Mouse (Mus musculus) hindbrain, embryonic 13.5 days (tissue): ENCODE results near the gene Dnajc5g. TPM values are rescaled to one million over a fixed set of nuclear protein-coding genes. Genes with fewer than 3 reads are reported as not detected.

Experiments
- ATAC-seq: fragments of 200-750 bp; cut with Nextera tagmentation; 2 replicates; pipeline ENCODE4 v1.8.0; 2017; ENCODE audit warnings: moderate TSS enrichment; ENCODE audit not compliant: low FRiP score
- H3K27ac ChIP-seq: fragments of 300-500 bp; sonication (generic); 2 replicates; pipeline ENCODE4 v1.5.1; 2015; ENCODE audit warnings: inconsistent platforms, mild to moderate bottlenecking, moderate library complexity
- H3K27me3 ChIP-seq: fragments of 300-500 bp; sonication (generic); 2 replicates; pipeline ENCODE4 v1.6.1; 2015; ENCODE audit warnings: mild to moderate bottlenecking, inconsistent platforms
- H3K36me3 ChIP-seq: fragments of 300-500 bp; sonication (generic); 2 replicates; pipeline ENCODE4 v1.6.1; 2015; ENCODE audit warnings: mild to moderate bottlenecking, inconsistent platforms
- H3K4me1 ChIP-seq: fragments of 300-500 bp; sonication (generic); replicated peaks from 2 replicates; pipeline ENCODE4 v1.6.1; 2015; ENCODE audit warnings: inconsistent platforms
- H3K4me2 ChIP-seq: fragments of 300-500 bp; sonication (generic); 2 replicates; pipeline ENCODE4 v1.6.1; 2015; ENCODE audit warnings: inconsistent platforms, mild to moderate bottlenecking, moderate library complexity
- H3K4me3 ChIP-seq: fragments of 300-500 bp; sonication (generic); 2 replicates; pipeline ENCODE4 v1.5.1; 2015; ENCODE audit warnings: mild to moderate bottlenecking, inconsistent platforms
- H3K9ac ChIP-seq: fragments of 300-500 bp; sonication (generic); 2 replicates; pipeline ENCODE4 v1.6.1; 2015; ENCODE audit warnings: mild to moderate bottlenecking, inconsistent platforms
- H3K9me3 ChIP-seq: fragments of 300-500 bp; sonication (generic); 2 replicates; pipeline ENCODE4 v1.6.1; 2016; ENCODE audit warnings: inconsistent platforms
- WGBS: fragments of 180-500 bp; shearing (Covaris S2); methylation state at CpG from one replicate; pipeline ENCODE4 v1.1.7; 2015; 5-methylcytosine and 5-hydroxymethylcytosine counted together
- polyA plus RNA-seq: library from polyadenylated mRNA; unstranded; fragments of >200 nt; fragmentation: Nextera tagmentation; extraction: Ambion mirVana; gene quantifications from 2 replicates; pipeline ENCODE4 v1.2.1, GENCODE M21; 2015

The Dnajc5g gene
- polyA plus RNA-seq, 1 experiment from 2014 or later, result not detected

DNA sequence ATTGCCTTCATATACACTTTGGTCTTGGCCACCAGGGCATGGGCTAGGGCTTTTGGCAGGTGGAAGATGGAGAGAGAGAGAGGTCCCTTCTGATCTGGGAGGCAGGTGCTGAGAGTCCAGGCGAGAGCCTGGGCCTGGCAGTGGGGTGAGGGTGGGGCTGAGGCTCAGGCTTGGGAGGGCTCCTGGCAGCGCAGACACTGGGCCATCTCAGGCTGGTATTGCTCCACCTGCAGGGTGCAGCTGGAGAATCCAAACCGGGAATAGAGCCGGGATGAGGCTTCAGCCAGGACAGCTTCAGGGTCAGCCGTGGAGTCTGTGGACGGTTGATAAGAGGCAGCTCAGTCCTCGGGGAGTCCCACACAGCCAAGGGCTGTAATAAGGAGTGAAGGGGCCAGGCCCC, 19.5 kb upstream of the Dnajc5g start:
- 21% methylated on average over 7 of the region's 7 CpGs for WGBS
- no peaks in the 10 kb centered on the region for H3K9me3 ChIP-seq
- H3K4me1 ChIP-seq, result peaks cover 44% of the 10 kb centered on the region
- H3K4me3 ChIP-seq, result no peak overlapping the region
- H3K9ac ChIP-seq, result peak overlapping the region; percentile 49; the same call in 1 of the 2 replicates
- H3K4me2 ChIP-seq, result no peak overlapping the region
- H3K27me3 ChIP-seq, result peaks cover 27% of the 10 kb centered on the region
- peak overlapping the region; percentile 58; the same call in 1 of the 2 replicates for H3K27ac ChIP-seq
- peaks cover 5% of the 10 kb centered on the region; the same call in 1 of the 2 replicates for H3K36me3 ChIP-seq
- no peak for ATAC-seq

- Histone ChIP-seq H3K9ac (no peak overlapping the region), H3K27me3 (peaks cover 32% of the 10 kb centered on the region), H3K4me1 (peaks cover 45% of the 10 kb centered on the region), H3K4me3 (no peak overlapping the region), H3K4me2 (no peak overlapping the region), H3K9me3 (no peaks in the 10 kb centered on the region), H3K36me3 (peaks cover 5% of the 10 kb centered on the region; the same call in 1 of the 2 replicates), H3K27ac (no peak overlapping the region)
- WGBS, result 82% methylated on average over 2 of the region's 2 CpGs
- no peak for ATAC-seq
Observed at GRCm38 (mm10) chr5:31087131-31087530, 19.0 kb upstream of the Dnajc5g start.

DNA sequence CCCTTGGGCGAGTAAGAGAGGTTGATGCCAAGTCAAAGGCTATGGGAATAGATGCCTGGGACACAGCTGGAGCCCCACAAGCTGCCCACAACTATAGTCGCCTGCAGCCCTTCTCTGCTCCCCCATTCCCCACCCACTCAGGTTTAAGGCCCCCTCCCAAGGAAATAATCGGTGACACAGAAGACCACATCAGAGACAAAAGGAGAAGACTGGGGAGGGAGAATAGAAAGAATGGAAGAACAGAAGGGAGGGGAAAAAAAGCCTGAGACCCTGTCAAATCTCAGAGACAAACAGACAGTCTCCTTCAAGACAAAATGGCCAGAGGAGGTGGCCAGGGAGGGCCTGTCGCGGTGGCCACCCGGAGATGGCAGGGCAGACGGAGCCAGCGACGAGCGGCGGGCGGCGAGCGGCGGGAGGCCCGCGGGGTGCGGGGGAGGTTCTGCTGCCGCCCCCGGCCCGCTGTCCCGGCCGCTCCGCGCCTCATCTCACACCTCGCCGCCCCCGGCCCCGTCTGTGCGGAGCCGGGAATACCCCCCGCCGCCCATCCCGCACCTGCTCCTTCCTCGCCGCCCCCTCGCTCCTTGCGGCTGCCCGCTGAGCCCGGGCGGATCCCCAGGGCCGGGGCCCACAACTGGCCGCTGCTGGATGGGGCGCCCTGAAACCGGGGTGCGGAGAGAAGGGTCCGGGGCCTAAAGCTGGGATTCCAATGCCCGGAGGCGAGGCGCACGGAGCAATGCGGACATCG, 13.7 kb upstream of the Dnajc5g start:
- peak overlapping the region; percentile 73 for H3K27ac ChIP-seq
- no peak for ATAC-seq
- H3K4me3 ChIP-seq, result peak overlapping the region; percentile 62
- H3K27me3 ChIP-seq, result peaks cover 85% of the 10 kb centered on the region
- peaks cover 52% of the 10 kb centered on the region for H3K4me1 ChIP-seq
- peaks cover 5% of the 10 kb centered on the region; the same call in 1 of the 2 replicates for H3K36me3 ChIP-seq
- 2% methylated on average over 32 of the region's 53 CpGs for WGBS
- H3K4me2 ChIP-seq, result peak overlapping the region; percentile 60
- H3K9me3 ChIP-seq, result no peaks in the 10 kb centered on the region
- peak overlapping the region; percentile 85 for H3K9ac ChIP-seq

- Histone ChIP-seq H3K4me1 (peaks cover 52% of the 10 kb centered on the region), H3K27me3 (peaks cover 95% of the 10 kb centered on the region), H3K9ac (peak overlapping the region; percentile 85), H3K9me3 (no peaks in the 10 kb centered on the region), H3K36me3 (no peaks in the 10 kb centered on the region), H3K4me2 (peak overlapping the region; percentile 60), H3K27ac (peak overlapping the region; percentile 73), H3K4me3 (peak overlapping the region; percentile 62)
- ATAC-seq, result peak; percentile 50
- WGBS, result 1% methylated on average over 49 of the region's 54 CpGs
Observed at GRCm38 (mm10) chr5:31093151-31094041, 12.7 kb upstream of the Dnajc5g start.

DNA sequence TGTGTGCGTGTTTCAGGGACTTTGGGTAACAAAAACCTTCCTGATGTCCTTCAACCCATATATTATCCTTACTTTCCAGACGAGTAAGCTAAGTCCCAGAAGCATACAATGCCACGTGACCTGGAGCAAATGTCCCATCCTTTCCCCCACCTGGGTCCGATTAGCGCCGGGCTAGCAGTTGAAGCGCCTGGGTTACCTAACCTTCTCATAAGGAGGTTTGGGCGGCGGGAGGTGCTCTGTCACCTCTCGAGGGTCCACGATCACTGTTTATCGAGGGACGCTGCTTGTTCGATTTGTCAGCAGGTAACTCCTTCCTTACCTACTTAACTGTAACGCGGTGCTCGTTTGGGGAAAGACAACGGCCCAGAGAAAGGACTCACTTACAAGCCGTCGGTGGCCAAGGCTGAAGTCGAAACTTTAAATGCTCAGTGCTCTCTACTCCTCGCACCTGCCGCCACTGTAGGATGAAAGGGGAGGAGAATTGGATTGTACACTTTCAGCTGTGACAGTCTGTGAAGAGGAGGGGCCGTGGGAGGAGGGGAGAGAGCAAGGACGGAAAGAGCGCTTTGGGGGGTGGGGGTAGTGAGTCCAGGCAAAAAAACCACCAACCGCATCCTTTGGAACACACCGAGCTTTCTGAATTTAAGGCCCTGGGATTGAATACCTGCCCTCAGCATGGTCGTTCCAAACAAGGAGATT, 11.8 kb upstream of the Dnajc5g start:
- Histone ChIP-seq H3K27me3 (peaks cover 100% of the 10 kb centered on the region), H3K36me3 (no peaks in the 10 kb centered on the region), H3K27ac (no peak overlapping the region), H3K4me3 (peak overlapping the region; percentile 62), H3K4me2 (peak overlapping the region; percentile 60), H3K4me1 (peaks cover 52% of the 10 kb centered on the region), H3K9ac (no peak overlapping the region), H3K9me3 (no peaks in the 10 kb centered on the region)
- WGBS, result 1% methylated on average over 28 of the region's 29 CpGs
- no peak for ATAC-seq

- peak overlapping the region; percentile 56; the same call in 1 of the 2 replicates for H3K9ac ChIP-seq
- 0 out of 2 replicates have a peak, but pooled peaks have one; percentile 19 for ATAC-seq
- peak overlapping the region; percentile 62 for H3K4me3 ChIP-seq
- WGBS, result under 1% methylated on average over 59 of the region's 59 CpGs
- H3K9me3 ChIP-seq, result no peaks in the 10 kb centered on the region
- peaks cover 100% of the 10 kb centered on the region for H3K27me3 ChIP-seq
- no peaks in the 10 kb centered on the region for H3K36me3 ChIP-seq
- peak overlapping the region; percentile 60 for H3K4me2 ChIP-seq
- no peak overlapping the region for H3K27ac ChIP-seq
- H3K4me1 ChIP-seq, result peaks cover 50% of the 10 kb centered on the region
Observed at GRCm38 (mm10) chr5:31094799-31095691, 11.0 kb upstream of the Dnajc5g start.

DNA sequence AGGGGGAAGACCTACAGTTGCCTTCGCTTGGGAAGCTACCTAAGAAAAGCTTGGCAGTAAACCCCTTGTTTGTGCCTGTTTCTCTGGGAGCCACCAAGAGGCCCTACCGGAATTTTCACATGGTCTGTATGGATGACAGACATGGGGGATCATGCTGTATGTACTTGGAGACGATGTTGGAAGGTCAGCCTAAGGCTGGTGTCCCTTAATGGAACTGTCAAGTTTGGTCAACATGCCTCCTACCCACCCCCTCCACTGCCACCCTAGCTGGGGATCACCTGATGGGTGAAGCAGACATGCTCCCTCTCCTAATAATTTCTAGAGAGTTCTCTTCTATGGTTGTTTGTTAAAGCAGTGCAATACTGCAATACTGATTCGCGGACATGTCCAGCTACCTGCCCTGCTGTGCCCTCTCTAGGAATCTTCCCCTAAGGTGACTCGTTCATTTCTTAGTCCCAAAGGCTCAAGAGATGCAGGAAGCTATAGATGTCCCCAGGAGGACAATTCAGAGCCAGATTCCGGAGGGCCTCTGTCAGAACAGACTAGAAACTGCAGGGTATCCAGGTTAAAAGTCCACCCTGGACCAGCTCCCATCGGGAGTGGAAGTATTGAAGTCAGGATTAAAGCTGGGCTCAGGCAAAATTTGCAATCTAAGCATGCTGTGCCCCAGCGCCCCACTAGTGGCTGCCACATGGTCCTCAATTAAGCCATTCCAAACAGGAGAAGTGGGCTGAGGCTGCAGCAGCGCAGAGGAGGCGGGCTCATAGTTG, 10.2 kb upstream of the Dnajc5g start:
- peaks cover 42% of the 10 kb centered on the region for H3K4me1 ChIP-seq
- peaks cover 92% of the 10 kb centered on the region for H3K27me3 ChIP-seq
- peak overlapping the region; percentile 62 for H3K4me3 ChIP-seq
- no peaks in the 10 kb centered on the region for H3K9me3 ChIP-seq
- no peak overlapping the region for H3K27ac ChIP-seq
- no peak for ATAC-seq
- 26% methylated on average over 11 of the region's 11 CpGs for WGBS
- H3K36me3 ChIP-seq, result no peaks in the 10 kb centered on the region
- peak overlapping the region; percentile 60 for H3K4me2 ChIP-seq
- H3K9ac ChIP-seq, result peak overlapping the region; percentile 56; the same call in 1 of the 2 replicates

GRCm38 (mm10) chr5:31108000-31108490, 2.0 kb downstream of the Dnajc5g start, which contains the start of gene Slc30a3:
Gene Slc30a3, minus strand, starts transcription at chr5:31108237.
- no peak within 1 kb of the TSS for H3K4me3 ChIP-seq
- ATAC-seq, result no peak
- WGBS, result 94% methylated on average over 18 of the region's 18 CpGs
- no peak within 1 kb of the TSS for H3K9ac ChIP-seq
- H3K4me1 ChIP-seq, result no peaks in the 10 kb centered on the region
- H3K4me2 ChIP-seq, result no peak within 1 kb of the TSS
- no peaks in the 10 kb centered on the region for H3K36me3 ChIP-seq
- H3K27ac ChIP-seq, result no peak within 1 kb of the TSS
- H3K27me3 ChIP-seq, result peaks cover 9% of the 10 kb centered on the region
- no peaks in the 10 kb centered on the region for H3K9me3 ChIP-seq

- Histone ChIP-seq H3K4me3 (no peak overlapping the region), H3K36me3 (no peaks in the 10 kb centered on the region), H3K9ac (no peak overlapping the region), H3K27me3 (peaks cover 4% of the 10 kb centered on the region; the same call in 1 of the 2 replicates), H3K4me2 (no peak overlapping the region), H3K4me1 (no peaks in the 10 kb centered on the region), H3K27ac (no peak overlapping the region), H3K9me3 (no peaks in the 10 kb centered on the region)
- ATAC-seq, result no peak
- 40% methylated on average over 7 of the region's 7 CpGs for WGBS
Observed at GRCm38 (mm10) chr5:31110781-31111180, 4.7 kb downstream of the Dnajc5g start.

DNA sequence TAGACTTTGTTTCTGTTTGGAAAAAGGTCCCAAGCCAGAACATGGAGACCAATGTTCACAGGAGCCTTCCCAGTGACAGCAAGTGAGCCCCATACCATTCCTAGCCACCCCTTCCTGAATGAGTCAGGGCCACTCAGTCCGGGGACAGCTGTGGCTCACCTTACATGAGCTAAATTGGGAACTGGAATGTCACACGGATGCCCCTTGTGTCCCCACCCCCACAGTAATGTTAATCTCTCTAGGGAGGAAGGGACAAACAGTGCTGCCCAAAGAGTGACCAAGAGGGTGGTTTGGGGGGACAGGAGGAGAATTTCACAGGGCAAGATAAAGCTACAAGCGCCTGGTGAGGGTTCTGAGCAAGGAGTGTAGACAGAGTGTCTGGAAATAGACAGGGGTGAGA, 10.3 kb downstream of the Dnajc5g start, which contains the start of gene Trim54:
Trim54 (plus strand) TSS at position 359 of the 400 bp plus-strand sequence.
- no peak for ATAC-seq
- no peak within 1 kb of the TSS for H3K4me3 ChIP-seq
- H3K27me3 ChIP-seq, result peaks cover 14% of the 10 kb centered on the region
- WGBS, result 49% methylated on average over 3 of the region's 3 CpGs
- H3K27ac ChIP-seq, result no peak within 1 kb of the TSS
- no peak within 1 kb of the TSS for H3K9ac ChIP-seq
- H3K4me1 ChIP-seq, result no peaks in the 10 kb centered on the region
- H3K9me3 ChIP-seq, result no peaks in the 10 kb centered on the region
- H3K36me3 ChIP-seq, result no peaks in the 10 kb centered on the region
- no peak within 1 kb of the TSS for H3K4me2 ChIP-seq
